Mouse (Mus musculus): Measurements from ENCODE around the gene Syne2. TPM values are rescaled to one million over a fixed set of nuclear protein-coding genes. Genes with fewer than 3 reads are reported as not detected.

The Syne2 gene
- polyA plus RNA-seq, 1 experiment from 2014 or later, result 6.3 TPM

- TF ChIP-seq CTCF (IDR thresholded peaks at IDR 0.05; ENCODE audit: low read depth) (no peak), EP300 (IDR thresholded peaks at IDR 0.05; ENCODE audit: low read depth) (no peak)
- peaks cover 6% of the 10 kb centered on the region for H3K36me3 ChIP-seq (replicated peaks; ENCODE audit: insufficient read depth, low read length)
- H3K27ac ChIP-seq (ENCODE audit: low read depth), result no peak overlapping the region
- no peaks in the 10 kb centered on the region for H3K27me3 ChIP-seq (ENCODE audit: insufficient read depth, low read length)
- DNase-seq, result no peak
- 80% methylated on average over 5 of the region's 5 CpGs for WGBS (ENCODE audit: insufficient replicate concordance)
- H3K4me2 ChIP-seq (ENCODE audit: low read depth, low read length), result no peak overlapping the region
- no peak overlapping the region for H3K9ac ChIP-seq (replicated peaks)
- no peak for ATAC-seq
- H3K4me1 ChIP-seq (ENCODE audit: insufficient read depth), result no peaks in the 10 kb centered on the region
- no peak overlapping the region for H3K4me3 ChIP-seq (ENCODE audit: low read depth, low read length)
- no peaks in the 10 kb centered on the region for H3K9me3 ChIP-seq (ENCODE audit: low read length)
These were observed 179.6 kb downstream of the Syne2 start for GRCm38 (mm10) chr12:75997547-75997946.

- Histone ChIP-seq H3K9ac (replicated peaks) (no peak overlapping the region), H3K27me3 (ENCODE audit: insufficient read depth, low read length) (no peaks in the 10 kb centered on the region), H3K4me3 (ENCODE audit: low read depth, low read length) (no peak overlapping the region), H3K4me1 (ENCODE audit: insufficient read depth) (no peaks in the 10 kb centered on the region), H3K36me3 (replicated peaks; ENCODE audit: insufficient read depth, low read length) (peaks cover 6% of the 10 kb centered on the region), H3K4me2 (ENCODE audit: low read depth, low read length) (no peak overlapping the region), H3K9me3 (ENCODE audit: low read length) (no peaks in the 10 kb centered on the region), H3K27ac (ENCODE audit: low read depth) (no peak overlapping the region)
- TF ChIP-seq CTCF (IDR thresholded peaks at IDR 0.05; ENCODE audit: low read depth), result no peak
- no peak for TF ChIP-seq EP300 (IDR thresholded peaks at IDR 0.05; ENCODE audit: low read depth)
- WGBS (ENCODE audit: insufficient replicate concordance), result 63% methylated on average over 2 of the region's 2 CpGs
- DNase-seq (no peak), ATAC-seq (no peak)
These were observed 180.5 kb downstream of the Syne2 start for GRCm38 (mm10) chr12:75998416-75998815.

GRCm38 (mm10) chr12:76004697-76005249 lies 186.8 kb downstream of the Syne2 start:
- Histone ChIP-seq H3K4me3 (ENCODE audit: low read depth, low read length) (no peak overlapping the region), H3K9ac (replicated peaks) (no peak overlapping the region), H3K4me1 (ENCODE audit: insufficient read depth) (no peaks in the 10 kb centered on the region), H3K9me3 (ENCODE audit: low read length) (no peaks in the 10 kb centered on the region), H3K27me3 (ENCODE audit: insufficient read depth, low read length) (no peaks in the 10 kb centered on the region), H3K36me3 (replicated peaks; ENCODE audit: insufficient read depth, low read length) (peaks cover 20% of the 10 kb centered on the region), H3K4me2 (ENCODE audit: low read depth, low read length) (no peak overlapping the region), H3K27ac (ENCODE audit: low read depth) (no peak overlapping the region)
- peak; percentile 36 for DNase-seq
- ATAC-seq, result no peak
- WGBS (ENCODE audit: insufficient replicate concordance), result 54% methylated on average over 9 of the region's 9 CpGs
- TF ChIP-seq EP300 (IDR thresholded peaks at IDR 0.05; ENCODE audit: low read depth), result no peak
- TF ChIP-seq CTCF (IDR thresholded peaks at IDR 0.05; ENCODE audit: low read depth), result no peak

DNA sequence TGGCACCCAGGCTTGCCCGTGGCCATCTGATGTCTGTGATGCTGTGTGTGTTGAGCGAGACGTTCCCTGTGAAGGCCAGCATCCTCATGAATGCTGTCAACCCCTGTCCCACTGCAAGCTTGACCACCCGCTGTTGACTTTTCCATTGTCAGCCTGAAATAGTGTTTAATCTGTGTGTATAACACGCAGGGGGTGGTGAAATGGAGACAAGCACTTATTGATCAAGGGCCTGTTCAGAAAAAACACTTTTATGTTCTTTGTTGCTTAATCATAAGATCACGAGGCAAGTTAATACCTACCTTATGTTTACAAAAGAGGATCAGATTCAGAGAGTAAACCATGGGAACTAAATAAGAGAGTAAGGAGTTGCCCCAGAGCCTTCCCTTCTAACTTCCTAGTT lies 191.1 kb downstream of the Syne2 start:
- 60% methylated on average over 6 of the region's 6 CpGs for whole genome bisulfite sequencing (ENCODE audit: insufficient replicate concordance)
- ATAC-seq, result no peak
- H3K4me2 ChIP-seq (ENCODE audit: low read depth, low read length), result no peak overlapping the region
- TF ChIP-seq EP300 (IDR thresholded peaks at IDR 0.05; ENCODE audit: low read depth), result peak; percentile 51; the same call in 1 of the 2 replicates
- no peak for TF ChIP-seq CTCF (IDR thresholded peaks at IDR 0.05; ENCODE audit: low read depth)
- peaks cover 20% of the 10 kb centered on the region for H3K36me3 ChIP-seq (replicated peaks; ENCODE audit: insufficient read depth, low read length)
- H3K27me3 ChIP-seq (ENCODE audit: insufficient read depth, low read length), result no peaks in the 10 kb centered on the region
- H3K9ac ChIP-seq (replicated peaks), result no peak overlapping the region
- DNase-seq, result no peak
- H3K4me1 ChIP-seq (ENCODE audit: insufficient read depth), result no peaks in the 10 kb centered on the region
- H3K9me3 ChIP-seq (ENCODE audit: low read length), result no peaks in the 10 kb centered on the region
- no peak overlapping the region for H3K27ac ChIP-seq (ENCODE audit: low read depth)
- H3K4me3 ChIP-seq (ENCODE audit: low read depth, low read length), result no peak overlapping the region

GRCm38 (mm10) chr12:76012789-76013188 lies 194.9 kb downstream of the Syne2 start:
- Histone ChIP-seq H3K4me2 (ENCODE audit: low read depth, low read length) (no peak overlapping the region), H3K36me3 (replicated peaks; ENCODE audit: insufficient read depth, low read length) (peaks cover 5% of the 10 kb centered on the region; the same call in 1 of the 2 replicates), H3K9ac (replicated peaks) (no peak overlapping the region), H3K4me3 (ENCODE audit: low read depth, low read length) (no peak overlapping the region), H3K4me1 (ENCODE audit: insufficient read depth) (no peaks in the 10 kb centered on the region), H3K27ac (ENCODE audit: low read depth) (no peak overlapping the region), H3K27me3 (ENCODE audit: insufficient read depth, low read length) (no peaks in the 10 kb centered on the region), H3K9me3 (ENCODE audit: low read length) (no peaks in the 10 kb centered on the region)
- TF ChIP-seq EP300 (IDR thresholded peaks at IDR 0.05; ENCODE audit: low read depth) (no peak), CTCF (IDR thresholded peaks at IDR 0.05; ENCODE audit: low read depth) (no peak)
- DNase-seq, result no peak
- no peak for ATAC-seq
- WGBS (ENCODE audit: insufficient replicate concordance), result 84% methylated on average over 3 of the region's 4 CpGs

DNA sequence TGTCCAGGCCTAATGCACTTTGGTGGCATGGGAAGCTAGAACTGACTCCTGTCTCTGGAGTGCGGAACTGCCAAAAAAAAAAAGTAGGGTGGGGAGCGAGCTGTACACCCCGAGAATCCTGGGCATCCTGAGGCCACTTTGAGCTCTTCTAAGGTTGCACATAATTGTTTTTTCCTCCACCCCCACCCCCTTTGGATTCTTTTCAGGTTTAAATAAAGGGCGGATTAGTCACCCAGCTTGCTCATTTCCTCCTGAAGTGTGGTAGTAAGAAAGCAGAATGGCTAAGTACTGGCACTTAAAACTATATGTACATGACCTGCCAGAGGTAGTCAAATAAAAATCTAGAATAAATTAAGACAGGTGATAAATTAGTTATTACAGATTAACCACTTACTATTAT lies 195.5 kb downstream of the Syne2 start:
- Histone ChIP-seq H3K9ac (replicated peaks) (no peak overlapping the region), H3K4me3 (ENCODE audit: low read depth, low read length) (no peak overlapping the region), H3K9me3 (ENCODE audit: low read length) (no peaks in the 10 kb centered on the region), H3K4me2 (ENCODE audit: low read depth, low read length) (no peak overlapping the region), H3K27ac (ENCODE audit: low read depth) (no peak overlapping the region), H3K27me3 (ENCODE audit: insufficient read depth, low read length) (no peaks in the 10 kb centered on the region), H3K4me1 (ENCODE audit: insufficient read depth) (no peaks in the 10 kb centered on the region), H3K36me3 (replicated peaks; ENCODE audit: insufficient read depth, low read length) (peaks cover 3% of the 10 kb centered on the region; the same call in 1 of the 2 replicates)
- no peak for TF ChIP-seq EP300 (IDR thresholded peaks at IDR 0.05; ENCODE audit: low read depth)
- no peak for TF ChIP-seq CTCF (IDR thresholded peaks at IDR 0.05; ENCODE audit: low read depth)
- ATAC-seq, result no peak
- WGBS (ENCODE audit: insufficient replicate concordance), result 67% methylated on average over 4 of the region's 4 CpGs
- no peak for DNase-seq

Data from liver, postnatal 0 days (tissue).